8 mouse cellular contexts compared by ENCODE assay signal in genomic region chr15:85266729-85267434, GRCm38 (mm10).
DNase-seq lines count a peak whose midpoint lies in the region; ATAC-seq and TF ChIP-seq lines count a peak whose summit lies in the region.

No protein-coding gene starts in this region.

- no peak overlapping the region for H3K27ac ChIP-seq in hindbrain, embryonic 11.5 days (ENCODE audit: low read depth, low read length)
- no peak overlapping the region for H3K27ac ChIP-seq in hindbrain, embryonic 13.5 days
- no peak overlapping the region for H3K27ac ChIP-seq in forebrain, embryonic 16.5 days (ENCODE audit: low read length)
- H3K27ac ChIP-seq in limb, embryonic 13.5 days = no peak overlapping the region
- no peak overlapping the region for H3K27ac ChIP-seq in neural tube, embryonic 13.5 days (replicated peaks)
- H3K27ac ChIP-seq in testis, adult 2 months (ENCODE audit: control insufficient read depth, insufficient read depth, low read depth, low read length) = no peak overlapping the region

- no peak overlapping the region for H3K4me2 ChIP-seq in hindbrain, embryonic 11.5 days (replicated peaks; ENCODE audit: low read depth, low read length)
- no peak overlapping the region for H3K4me2 ChIP-seq in hindbrain, embryonic 13.5 days
- H3K4me2 ChIP-seq in forebrain, embryonic 16.5 days (ENCODE audit: low read length) = no peak overlapping the region
- no peak overlapping the region for H3K4me2 ChIP-seq in limb, embryonic 13.5 days (replicated peaks)
- no peak overlapping the region for H3K4me2 ChIP-seq in neural tube, embryonic 13.5 days

- no peak overlapping the region for H3K4me3 ChIP-seq in hindbrain, embryonic 11.5 days (ENCODE audit: low read depth, low read length)
- H3K4me3 ChIP-seq in hindbrain, embryonic 13.5 days = no peak overlapping the region
- no peak overlapping the region for H3K4me3 ChIP-seq in forebrain, embryonic 16.5 days (replicated peaks; ENCODE audit: low read length)
- H3K4me3 ChIP-seq in limb, embryonic 13.5 days = no peak overlapping the region
- H3K4me3 ChIP-seq in neural tube, embryonic 13.5 days = no peak overlapping the region
- H3K4me3 ChIP-seq in testis, adult 2 months (ENCODE audit: control insufficient read depth, low read depth, low read length) = no peak overlapping the region

- peak; percentile 75; the same call in 1 of the 2 replicates for TF ChIP-seq CTCF in testis, adult 2 months (IDR thresholded peaks at IDR 0.05; ENCODE audit: control insufficient read depth, insufficient read depth, insufficient replicate concordance, low read depth, low read length)

- no peaks in the 10 kb centered on the region for H3K9me3 ChIP-seq in hindbrain, embryonic 11.5 days (ENCODE audit: control insufficient read depth, low read length)
- no peaks in the 10 kb centered on the region for H3K9me3 ChIP-seq in hindbrain, embryonic 13.5 days
- H3K9me3 ChIP-seq in forebrain, embryonic 16.5 days (ENCODE audit: control insufficient read depth, low read length) = no peaks in the 10 kb centered on the region
- no peaks in the 10 kb centered on the region for H3K9me3 ChIP-seq in limb, embryonic 13.5 days
- H3K9me3 ChIP-seq in neural tube, embryonic 13.5 days = no peaks in the 10 kb centered on the region

- H3K9ac ChIP-seq in hindbrain, embryonic 11.5 days (ENCODE audit: low read depth, low read length) = no peak overlapping the region
- H3K9ac ChIP-seq in hindbrain, embryonic 13.5 days = no peak overlapping the region
- H3K9ac ChIP-seq in forebrain, embryonic 16.5 days (replicated peaks; ENCODE audit: low read depth, low read length) = no peak overlapping the region
- 0 out of 2 replicates have a peak overlapping the region, but pooled peaks have one; percentile 14 for H3K9ac ChIP-seq in limb, embryonic 13.5 days
- H3K9ac ChIP-seq in neural tube, embryonic 13.5 days = no peak overlapping the region

- no peak for TF ChIP-seq POLR2A in testis, adult 2 months (IDR thresholded peaks at IDR 0.05; ENCODE audit: control insufficient read depth, low read depth, low read length)

- peak; percentile 95 for DNase-seq in hindbrain, embryonic 11.5 days (ENCODE audit: low spot score)
- peak; percentile 67 to 91 for DNase-seq in kidney, adult 8-10 months

- H3K27me3 ChIP-seq in hindbrain, embryonic 11.5 days (ENCODE audit: control insufficient read depth, insufficient read depth, low read length) = no peaks in the 10 kb centered on the region
- H3K27me3 ChIP-seq in hindbrain, embryonic 13.5 days = no peaks in the 10 kb centered on the region
- no peaks in the 10 kb centered on the region for H3K27me3 ChIP-seq in forebrain, embryonic 16.5 days (replicated peaks; ENCODE audit: control insufficient read depth, insufficient read depth, low read length)
- no peaks in the 10 kb centered on the region for H3K27me3 ChIP-seq in limb, embryonic 13.5 days
- H3K27me3 ChIP-seq in neural tube, embryonic 13.5 days = no peaks in the 10 kb centered on the region
- H3K27me3 ChIP-seq in testis, adult 2 months (ENCODE audit: control insufficient read depth, insufficient read depth, low read length) = no peaks in the 10 kb centered on the region

- WGBS in hindbrain, embryonic 11.5 days = 57% methylated on average over 14 of the region's 14 CpGs
- 49% methylated on average over 14 of the region's 14 CpGs for WGBS in hindbrain, embryonic 13.5 days
- WGBS in forebrain, embryonic 16.5 days = 30% methylated on average over 14 of the region's 14 CpGs
- 38% methylated on average over 14 of the region's 14 CpGs for WGBS in limb, embryonic 13.5 days
- WGBS in neural tube, embryonic 13.5 days = 20% methylated on average over 14 of the region's 14 CpGs

- no peaks in the 10 kb centered on the region for H3K4me1 ChIP-seq in hindbrain, embryonic 11.5 days (replicated peaks; ENCODE audit: control insufficient read depth, insufficient read depth, low read length)
- peaks cover 3% of the 10 kb centered on the region for H3K4me1 ChIP-seq in hindbrain, embryonic 13.5 days (replicated peaks)
- H3K4me1 ChIP-seq in forebrain, embryonic 16.5 days (replicated peaks; ENCODE audit: control insufficient read depth, insufficient read depth, low read length) = peaks cover 4% of the 10 kb centered on the region; the same call in 1 of the 2 replicates
- peaks cover 4% of the 10 kb centered on the region; the same call in 1 of the 2 replicates for H3K4me1 ChIP-seq in limb, embryonic 13.5 days
- H3K4me1 ChIP-seq in neural tube, embryonic 13.5 days (replicated peaks) = 0 out of 2 replicates have a peak, but pooled peaks cover 10% of the 10 kb centered on the region
- peaks cover 9% of the 10 kb centered on the region for H3K4me1 ChIP-seq in testis, adult 2 months (ENCODE audit: control insufficient read depth, insufficient read depth, low read length)

- no peaks in the 10 kb centered on the region for H3K36me3 ChIP-seq in hindbrain, embryonic 11.5 days (ENCODE audit: control insufficient read depth, insufficient read depth, low read length)
- peaks cover 3% of the 10 kb centered on the region; the same call in 1 of the 2 replicates for H3K36me3 ChIP-seq in hindbrain, embryonic 13.5 days
- no peaks in the 10 kb centered on the region for H3K36me3 ChIP-seq in forebrain, embryonic 16.5 days (ENCODE audit: control insufficient read depth, insufficient read depth)
- H3K36me3 ChIP-seq in limb, embryonic 13.5 days = peaks cover 49% of the 10 kb centered on the region
- no peaks in the 10 kb centered on the region for H3K36me3 ChIP-seq in neural tube, embryonic 13.5 days
- no peaks in the 10 kb centered on the region for H3K36me3 ChIP-seq in testis, adult 2 months (ENCODE audit: control insufficient read depth, insufficient read depth, low read length)

- 0 out of 2 replicates have a peak, but pooled peaks have one; percentile 43 for ATAC-seq in hindbrain, embryonic 11.5 days (ENCODE audit: low FRiP score)
- ATAC-seq in hindbrain, embryonic 13.5 days (ENCODE audit: low FRiP score) = no peak
- peak; percentile 59; the same call in 1 of the 2 replicates for ATAC-seq in cerebellum, adult (ENCODE audit: insufficient number of reproducible peaks, low FRiP score, low TSS enrichment)
- ATAC-seq in forebrain, embryonic 16.5 days = 0 out of 2 replicates have a peak, but pooled peaks have one; percentile 38
- ATAC-seq in limb, embryonic 13.5 days (ENCODE audit: low FRiP score, low read depth) = 0 out of 2 replicates have a peak, but pooled peaks have one; percentile 13
- ATAC-seq in neural tube, embryonic 13.5 days (ENCODE audit: low read depth) = peak; percentile 60; the same call in 1 of the 2 replicates
